Mouse (Mus musculus) midbrain, embryonic 13.5 days (tissue): ENCODE results near the gene Arhgap42. TPM values are rescaled to one million over a fixed set of nuclear protein-coding genes. Genes with fewer than 3 reads are reported as not detected.

ENCODE experiments used
- ATAC-seq: fragments of 200-750 bp; cut with Nextera tagmentation; 2 replicates; pipeline ENCODE4 v1.8.0; 2017; ENCODE audit warnings: mild to moderate bottlenecking, moderate TSS enrichment, moderate library complexity
- H3K27ac ChIP-seq: fragments of 300-500 bp; sonication (generic); 2 replicates; pipeline ENCODE4 v1.5.1; 2015; ENCODE audit warnings: inconsistent platforms, mild to moderate bottlenecking, moderate library complexity
- H3K27me3 ChIP-seq: fragments of 300-500 bp; sonication (generic); 2 replicates; pipeline ENCODE4 v1.6.1; 2015; ENCODE audit warnings: mild to moderate bottlenecking, inconsistent platforms
- H3K36me3 ChIP-seq: fragments of 300-500 bp; sonication (generic); 2 replicates; pipeline ENCODE4 v1.6.1; 2015; ENCODE audit warnings: mild to moderate bottlenecking, inconsistent platforms
- H3K4me1 ChIP-seq: fragments of 300-500 bp; sonication (generic); replicated peaks from 2 replicates; pipeline ENCODE4 v1.6.1; 2015; ENCODE audit warnings: inconsistent platforms
- H3K4me2 ChIP-seq: fragments of 300-500 bp; sonication (generic); replicated peaks from 2 replicates; pipeline ENCODE4 v1.6.1; 2015; ENCODE audit warnings: moderate library complexity, mild to moderate bottlenecking, inconsistent platforms
- H3K4me3 ChIP-seq: fragments of 300-500 bp; sonication (generic); replicated peaks from 2 replicates; pipeline ENCODE4 v1.5.1; 2015; ENCODE audit warnings: mild to moderate bottlenecking, inconsistent platforms
- H3K9ac ChIP-seq: fragments of 300-500 bp; sonication (generic); replicated peaks from 2 replicates; pipeline ENCODE4 v1.6.1; 2015; ENCODE audit warnings: mild to moderate bottlenecking, inconsistent platforms
- H3K9me3 ChIP-seq: fragments of 300-500 bp; sonication (generic); 2 replicates; pipeline ENCODE4 v1.6.1; 2016; ENCODE audit warnings: mild to moderate bottlenecking, inconsistent platforms
- WGBS: fragments of 180-500 bp; shearing (Covaris S2); methylation state at CpG from one replicate; pipeline ENCODE4 v1.1.7; 2015; 5-methylcytosine and 5-hydroxymethylcytosine counted together
- polyA plus RNA-seq: library from polyadenylated mRNA; unstranded; fragments of >200 nt; fragmentation: Nextera tagmentation; extraction: Ambion mirVana; gene quantifications from 2 replicates; pipeline ENCODE4 v1.2.1, GENCODE M21; 2015

Arhgap42 gene
- polyA plus RNA-seq, result 15.5 and 19.5 TPM in 2 replicates

DNA sequence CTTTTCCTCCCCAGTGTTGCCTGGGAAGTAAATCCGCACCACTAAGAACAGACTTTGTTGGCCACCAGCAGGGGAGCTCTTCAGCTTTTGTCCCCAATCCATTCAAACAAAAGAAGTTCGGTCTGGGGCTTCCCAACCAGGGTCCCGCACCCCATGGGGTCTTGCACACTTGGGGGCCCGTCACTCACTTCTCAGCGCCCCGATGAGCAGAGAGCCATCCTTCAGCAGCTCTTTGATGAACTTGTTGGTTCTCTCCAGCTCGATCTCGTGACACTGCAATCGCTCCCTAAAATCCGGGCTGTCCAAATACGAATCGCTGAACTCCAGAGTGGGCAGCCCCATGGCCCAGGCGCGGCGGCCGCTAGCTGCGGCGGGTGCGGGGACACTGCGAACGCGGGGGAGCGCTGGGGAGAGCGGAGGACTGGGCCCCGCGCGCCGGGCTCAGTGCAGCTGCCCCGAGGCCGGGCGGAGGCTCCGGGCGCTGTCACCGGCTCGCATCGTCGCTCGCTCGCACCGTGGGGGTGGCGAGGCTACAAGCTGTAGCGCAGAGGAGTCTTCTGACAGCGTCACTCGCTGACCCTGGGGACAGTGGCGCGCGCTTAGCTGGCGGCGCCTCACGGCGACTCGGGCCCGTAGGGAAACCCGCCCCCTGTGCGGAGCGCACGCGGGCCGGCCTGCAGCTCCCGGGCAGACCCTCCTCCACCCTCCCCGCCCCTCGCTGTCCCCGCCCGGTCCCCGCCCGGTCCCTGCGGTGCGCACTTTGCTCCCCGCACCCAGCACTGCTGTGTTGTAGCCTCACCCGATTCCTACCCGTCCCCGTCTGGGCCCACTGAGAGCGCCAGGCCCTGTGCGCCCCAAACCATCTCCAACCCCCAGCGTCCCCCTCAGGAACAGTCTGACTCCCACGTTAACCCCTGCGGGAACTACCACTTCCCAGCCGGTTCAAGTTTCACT is at the start of gene Arhgap42:
Gene Arhgap42, minus strand, starts transcription at position 664 of the 954 bp plus-strand sequence.
- no peaks in the 10 kb centered on the region for H3K9me3 ChIP-seq
- no peaks in the 10 kb centered on the region; the same call in 1 of the 2 replicates for H3K27me3 ChIP-seq
- H3K4me1 ChIP-seq, result peaks cover 10% of the 10 kb centered on the region; the same call in 1 of the 2 replicates
- peak within 1 kb of the TSS; percentile 76 for H3K4me2 ChIP-seq
- H3K9ac ChIP-seq, result peak within 1 kb of the TSS; percentile 89
- under 1% methylated on average over 62 of the region's 78 CpGs for WGBS
- peak within 1 kb of the TSS; percentile 84 for H3K4me3 ChIP-seq
- peak within 1 kb of the TSS; percentile 82 for H3K27ac ChIP-seq
- ATAC-seq, result peak; percentile 95
- no peaks in the 10 kb centered on the region for H3K36me3 ChIP-seq

DNA sequence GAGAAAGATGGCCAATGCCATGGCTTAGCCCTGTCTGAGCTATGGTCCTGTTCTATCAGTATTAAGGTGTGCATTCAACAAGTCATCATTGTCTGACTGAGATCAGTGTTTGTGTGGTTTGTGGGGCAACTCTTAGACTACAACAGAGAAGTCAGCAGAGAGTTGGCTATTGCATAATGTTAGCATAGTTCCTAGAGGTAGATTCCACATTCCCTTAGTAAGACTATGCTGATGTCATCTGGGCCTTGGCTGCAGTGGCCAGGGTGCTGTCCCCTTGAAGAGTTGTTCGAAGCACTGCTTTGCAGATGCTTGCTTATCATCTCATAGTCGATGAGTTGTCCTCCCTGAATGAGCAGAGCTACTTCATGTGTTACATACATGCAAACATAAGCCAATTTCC is 49.2 kb upstream of the Arhgap42 start:
- H3K4me2 ChIP-seq, result no peak overlapping the region
- no peak for ATAC-seq
- no peak overlapping the region for H3K4me3 ChIP-seq
- no peaks in the 10 kb centered on the region for H3K27me3 ChIP-seq
- H3K9me3 ChIP-seq, result no peaks in the 10 kb centered on the region
- no peaks in the 10 kb centered on the region for H3K36me3 ChIP-seq
- H3K4me1 ChIP-seq, result no peaks in the 10 kb centered on the region
- WGBS, result 93% methylated on average over 2 of the region's 2 CpGs
- no peak overlapping the region for H3K27ac ChIP-seq
- no peak overlapping the region for H3K9ac ChIP-seq

GRCm38 (mm10) chr9:9269305-9269704 is 30.4 kb upstream of the Arhgap42 start:
- H3K4me1 ChIP-seq, result peaks cover 10% of the 10 kb centered on the region; the same call in 1 of the 2 replicates
- no peaks in the 10 kb centered on the region for H3K36me3 ChIP-seq
- H3K4me2 ChIP-seq, result no peak overlapping the region
- no peaks in the 10 kb centered on the region for H3K9me3 ChIP-seq
- no peaks in the 10 kb centered on the region for H3K27me3 ChIP-seq
- no peak overlapping the region for H3K27ac ChIP-seq
- no peak overlapping the region for H3K4me3 ChIP-seq
- ATAC-seq, result peak; percentile 71; the same call in 1 of the 2 replicates
- 3% methylated on average over 2 of the region's 2 CpGs for WGBS
- H3K9ac ChIP-seq, result no peak overlapping the region

- ATAC-seq, result no peak
- Histone ChIP-seq H3K9ac (no peak overlapping the region), H3K4me1 (peaks cover 10% of the 10 kb centered on the region; the same call in 1 of the 2 replicates), H3K36me3 (no peaks in the 10 kb centered on the region), H3K4me2 (no peak overlapping the region), H3K4me3 (no peak overlapping the region), H3K27ac (no peak overlapping the region), H3K9me3 (no peaks in the 10 kb centered on the region), H3K27me3 (no peaks in the 10 kb centered on the region)
- 83% methylated on average over 6 of the region's 6 CpGs for WGBS
Observed at GRCm38 (mm10) chr9:9267606-9268601, 29.0 kb upstream of the Arhgap42 start.

DNA sequence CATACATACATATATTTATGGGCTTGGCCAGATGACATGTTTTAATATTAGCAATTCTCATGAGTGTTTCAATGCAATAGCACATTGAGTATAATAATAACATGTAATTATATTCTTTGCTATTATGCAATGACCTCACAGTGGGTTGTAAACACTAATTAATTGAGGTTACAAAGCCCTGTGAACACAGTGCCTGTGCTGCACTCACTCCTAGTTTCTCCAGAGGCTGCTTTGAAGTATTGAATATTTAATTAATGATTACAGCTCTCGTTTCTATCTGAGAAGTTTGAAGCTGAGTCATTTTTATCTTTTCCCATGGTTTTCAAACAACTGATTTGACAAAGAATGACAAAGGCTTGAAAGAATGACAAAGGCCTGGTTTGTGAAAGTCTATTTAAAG is 24.6 kb upstream of the Arhgap42 start:
- H3K36me3 ChIP-seq, result no peaks in the 10 kb centered on the region
- no peaks in the 10 kb centered on the region for H3K9me3 ChIP-seq
- peaks cover 3% of the 10 kb centered on the region; the same call in 1 of the 2 replicates for H3K4me1 ChIP-seq
- no peak overlapping the region for H3K4me2 ChIP-seq
- peak; percentile 75 for ATAC-seq
- no peaks in the 10 kb centered on the region for H3K27me3 ChIP-seq
- H3K27ac ChIP-seq, result no peak overlapping the region
- 20% methylated on average over 1 of the region's 1 CpGs for WGBS
- H3K4me3 ChIP-seq, result no peak overlapping the region
- no peak overlapping the region for H3K9ac ChIP-seq

DNA sequence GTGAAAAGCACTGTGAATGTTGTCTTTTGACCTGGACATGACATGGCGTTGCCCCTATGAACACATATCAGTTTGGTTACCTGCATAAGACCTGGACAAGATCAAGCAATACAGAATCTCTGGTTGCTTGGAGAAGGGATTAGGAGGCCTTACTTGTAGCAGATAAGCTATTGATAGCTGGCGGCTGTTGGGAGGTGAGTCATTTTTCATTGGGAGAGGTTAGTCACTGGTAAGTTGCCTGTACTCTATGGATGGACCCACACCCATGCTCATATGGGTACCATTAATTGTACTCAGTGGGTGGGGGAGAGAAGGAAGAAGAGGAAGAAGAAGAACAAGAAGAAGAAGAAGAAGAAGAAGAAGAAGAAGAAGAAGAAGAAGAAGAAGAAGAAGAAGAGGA is 23.6 kb upstream of the Arhgap42 start:
- Histone ChIP-seq H3K4me3 (no peak overlapping the region), H3K36me3 (no peaks in the 10 kb centered on the region), H3K4me2 (no peak overlapping the region), H3K27ac (no peak overlapping the region), H3K9ac (no peak overlapping the region), H3K4me1 (no peaks in the 10 kb centered on the region), H3K9me3 (no peaks in the 10 kb centered on the region), H3K27me3 (no peaks in the 10 kb centered on the region)
- WGBS, result 83% methylated on average over 2 of the region's 2 CpGs
- no peak for ATAC-seq

- H3K4me1 ChIP-seq, result no peaks in the 10 kb centered on the region
- H3K9ac ChIP-seq, result no peak overlapping the region
- H3K4me2 ChIP-seq, result no peak overlapping the region
- H3K4me3 ChIP-seq, result no peak overlapping the region
- no peak for ATAC-seq
- no peak overlapping the region for H3K27ac ChIP-seq
- no peaks in the 10 kb centered on the region for H3K9me3 ChIP-seq
- 93% methylated on average over 1 of the region's 1 CpGs for WGBS
- H3K36me3 ChIP-seq, result no peaks in the 10 kb centered on the region
- H3K27me3 ChIP-seq, result no peaks in the 10 kb centered on the region
Observed at GRCm38 (mm10) chr9:9254764-9255163, 15.9 kb upstream of the Arhgap42 start.

DNA sequence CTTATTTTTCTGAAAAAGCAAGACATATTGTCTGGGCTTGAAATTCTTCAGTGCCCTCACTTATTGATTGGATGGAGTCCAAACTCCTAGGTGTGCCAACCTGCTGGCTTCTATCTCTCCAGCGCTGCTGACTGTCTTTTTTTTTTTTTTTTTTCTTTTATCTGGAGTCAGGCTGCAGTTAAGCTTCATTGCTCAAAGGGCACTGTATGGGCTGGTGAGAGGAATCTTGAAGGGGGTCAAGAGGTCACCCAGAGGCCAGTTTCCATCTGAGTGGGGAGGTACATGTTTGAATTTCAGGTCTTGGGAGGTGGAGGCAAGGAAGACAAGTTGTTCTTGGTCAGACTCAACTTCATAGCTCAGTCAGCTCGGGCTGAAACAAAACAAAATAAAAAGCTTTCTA is 9.6 kb upstream of the Arhgap42 start:
- H3K27me3 ChIP-seq, result no peaks in the 10 kb centered on the region
- H3K36me3 ChIP-seq, result no peaks in the 10 kb centered on the region
- H3K4me1 ChIP-seq, result no peaks in the 10 kb centered on the region
- 32% methylated on average over 2 of the region's 2 CpGs for WGBS
- no peak overlapping the region for H3K9ac ChIP-seq
- no peak overlapping the region for H3K4me3 ChIP-seq
- no peak for ATAC-seq
- no peaks in the 10 kb centered on the region for H3K9me3 ChIP-seq
- no peak overlapping the region for H3K4me2 ChIP-seq
- no peak overlapping the region for H3K27ac ChIP-seq

- Histone ChIP-seq H3K36me3 (no peaks in the 10 kb centered on the region), H3K4me2 (no peak overlapping the region), H3K9me3 (no peaks in the 10 kb centered on the region), H3K9ac (no peak overlapping the region), H3K4me3 (no peak overlapping the region), H3K4me1 (no peaks in the 10 kb centered on the region), H3K27me3 (no peaks in the 10 kb centered on the region; the same call in 1 of the 2 replicates), H3K27ac (no peak overlapping the region)
- no peak for ATAC-seq
Observed at GRCm38 (mm10) chr9:9245994-9246393, 7.1 kb upstream of the Arhgap42 start.

DNA sequence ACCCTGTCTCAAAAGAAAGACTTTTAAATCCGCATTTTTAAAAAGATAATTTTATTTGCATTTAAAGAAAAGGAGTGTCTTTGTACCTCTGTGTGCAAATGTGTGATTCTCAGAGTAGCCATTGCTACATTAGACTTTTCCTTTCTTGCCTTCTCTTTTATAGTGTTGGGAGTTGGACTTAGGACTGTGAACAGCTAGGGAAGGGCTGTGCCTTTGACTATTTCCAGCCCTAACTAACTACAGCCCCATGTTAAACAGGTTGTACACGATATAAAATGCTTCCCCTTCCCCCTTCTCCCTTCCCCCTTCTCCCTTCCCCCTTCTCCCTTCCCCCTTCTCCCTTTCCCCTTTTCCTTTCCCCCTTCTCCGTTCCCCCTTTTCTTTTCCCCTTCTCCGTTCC is 4.9 kb upstream of the Arhgap42 start:
- no peak for ATAC-seq
- no peak overlapping the region for H3K4me2 ChIP-seq
- no peaks in the 10 kb centered on the region for H3K4me1 ChIP-seq
- H3K4me3 ChIP-seq, result no peak overlapping the region
- 67% methylated on average over 4 of the region's 4 CpGs for WGBS
- H3K36me3 ChIP-seq, result no peaks in the 10 kb centered on the region
- no peak overlapping the region for H3K9ac ChIP-seq
- H3K27ac ChIP-seq, result no peak overlapping the region
- no peaks in the 10 kb centered on the region; the same call in 1 of the 2 replicates for H3K27me3 ChIP-seq
- H3K9me3 ChIP-seq, result no peaks in the 10 kb centered on the region

GRCm38 (mm10) chr9:9241202-9241795 is 2.4 kb upstream of the Arhgap42 start:
- 89% methylated on average over 7 of the region's 7 CpGs for WGBS
- Histone ChIP-seq H3K36me3 (no peaks in the 10 kb centered on the region), H3K4me2 (no peak overlapping the region), H3K4me1 (peaks cover 10% of the 10 kb centered on the region; the same call in 1 of the 2 replicates), H3K27me3 (no peaks in the 10 kb centered on the region; the same call in 1 of the 2 replicates), H3K9ac (no peak overlapping the region), H3K27ac (no peak overlapping the region), H3K4me3 (no peak overlapping the region), H3K9me3 (no peaks in the 10 kb centered on the region)
- ATAC-seq, result no peak
